Mouse (Mus musculus): Measurements from ENCODE around the gene Cd177. TPM values are rescaled to one million over a fixed set of nuclear protein-coding genes. Genes with fewer than 3 reads are reported as not detected.
"Not testable (repeated sequence)": the region's sequence is repeated elsewhere in the genome, so short reads cannot be mapped to it uniquely, and the experiment has no call there.

Gene Cd177
- polyA plus RNA-seq, 1 experiment from 2014 or later, result 1.5 TPM

DNA sequence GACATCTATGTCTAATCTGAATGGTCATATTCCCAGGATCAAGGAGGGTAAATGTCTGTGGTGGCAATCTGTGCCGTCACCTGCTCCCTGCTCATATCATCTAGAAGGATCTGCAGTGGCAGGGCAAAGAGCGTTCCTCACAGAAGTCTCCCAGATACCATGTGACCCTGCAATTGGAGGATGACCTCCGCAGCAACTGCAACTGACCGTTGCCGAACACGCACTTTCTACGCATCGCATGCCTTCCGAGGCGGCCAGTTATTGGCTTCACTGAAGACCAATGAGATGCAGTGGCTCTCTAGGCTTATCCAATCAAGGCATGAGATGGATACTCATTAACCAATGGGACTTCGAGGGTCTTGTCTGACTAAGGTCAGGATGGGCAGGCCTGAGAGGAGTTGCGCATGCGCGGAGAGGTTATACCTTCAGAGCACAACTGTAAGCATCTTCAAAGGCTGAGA lies 51.2 kb downstream of the Cd177 start, which contains the start of gene BC049730:
Gene BC049730, plus strand, starts transcription at position 411 of the 461 bp plus-strand sequence.
- H3K36me3 ChIP-seq (ENCODE audit: control insufficient read depth, insufficient read depth, low read length), result no peaks in the 10 kb centered on the region
- no peak within 1 kb of the TSS for H3K4me3 ChIP-seq (ENCODE audit: low read length)
- WGBS, result 91% methylated on average over 14 of the region's 14 CpGs
- ATAC-seq (ENCODE audit: low read depth), result no peak
- H3K4me2 ChIP-seq (ENCODE audit: low read depth, low read length), result no peak within 1 kb of the TSS
- no peaks in the 10 kb centered on the region for H3K9me3 ChIP-seq (ENCODE audit: control insufficient read depth, low read length)
- no peaks in the 10 kb centered on the region for H3K4me1 ChIP-seq (replicated peaks; ENCODE audit: control insufficient read depth, insufficient read depth, low read length)
- H3K9ac ChIP-seq (ENCODE audit: low read length), result no peak within 1 kb of the TSS
- H3K27me3 ChIP-seq (ENCODE audit: control insufficient read depth, insufficient read depth, low read depth, low read length), result no peaks in the 10 kb centered on the region
- no peak within 1 kb of the TSS for H3K27ac ChIP-seq (ENCODE audit: low read length)

- not testable (repeated sequence) for H3K4me2 ChIP-seq (ENCODE audit: low read depth, low read length); H3K4me3 ChIP-seq (ENCODE audit: low read length); H3K36me3 ChIP-seq (ENCODE audit: control insufficient read depth, insufficient read depth, low read length); H3K27ac ChIP-seq (ENCODE audit: low read length); H3K9me3 ChIP-seq (ENCODE audit: control insufficient read depth, low read length); H3K4me1 ChIP-seq (replicated peaks; ENCODE audit: control insufficient read depth, insufficient read depth, low read length); H3K27me3 ChIP-seq (ENCODE audit: control insufficient read depth, insufficient read depth, low read depth, low read length); H3K9ac ChIP-seq (ENCODE audit: low read length); ATAC-seq (ENCODE audit: low read depth)
- WGBS, result 68% methylated on average over 9 of the region's 9 CpGs
Observed at GRCm38 (mm10) chr7:24702841-24703240, 57.3 kb downstream of the Cd177 start.

DNA sequence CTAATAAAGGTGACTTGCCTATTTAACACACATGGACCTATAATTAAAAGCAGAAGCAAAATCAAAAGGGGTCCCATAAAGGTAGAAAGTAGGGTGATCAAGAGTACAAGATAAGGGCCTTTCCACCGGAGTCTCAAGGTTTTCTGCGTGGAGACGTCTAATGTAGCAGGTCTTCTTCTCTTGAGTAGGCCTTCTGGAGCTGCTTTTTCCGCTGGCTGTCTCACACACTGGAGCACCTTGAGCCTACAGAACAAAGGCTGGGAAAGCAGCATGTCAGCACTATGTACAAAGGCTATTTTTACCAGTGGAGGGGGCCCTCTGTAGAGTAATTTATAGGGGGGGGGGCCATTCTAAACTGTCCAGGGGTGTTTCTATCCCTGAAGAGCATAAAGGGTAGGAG lies 62.2 kb downstream of the Cd177 start:
- H3K9me3 ChIP-seq (ENCODE audit: control insufficient read depth, low read length); H3K4me1 ChIP-seq (replicated peaks; ENCODE audit: control insufficient read depth, insufficient read depth, low read length); H3K36me3 ChIP-seq (ENCODE audit: control insufficient read depth, insufficient read depth, low read length); ATAC-seq (ENCODE audit: low read depth); H3K4me2 ChIP-seq (ENCODE audit: low read depth, low read length); H3K4me3 ChIP-seq (ENCODE audit: low read length); H3K9ac ChIP-seq (ENCODE audit: low read length); H3K27ac ChIP-seq (ENCODE audit: low read length); H3K27me3 ChIP-seq (ENCODE audit: control insufficient read depth, insufficient read depth, low read depth, low read length): not testable (repeated sequence)
- WGBS, result 79% methylated on average over 4 of the region's 4 CpGs

Other genes starting within 250 kb of the Cd177 start
- 0.33 and 0.43 TPM in 2 replicates for gene AC161166.1, start 247.9 kb downstream of the Cd177 start, polyA plus RNA-seq (2015; fragmentation: Nextera tagmentation; extraction: Ambion mirVana)
- 5.6 and 6.5 TPM in 2 replicates for gene Irgq, start 229.6 kb downstream of the Cd177 start, polyA plus RNA-seq (2015; fragmentation: Nextera tagmentation; extraction: Ambion mirVana)
- gene Pinlyp, start 214.2 kb downstream of the Cd177 start, polyA plus RNA-seq (2015; fragmentation: Nextera tagmentation; extraction: Ambion mirVana), result 0.25 and 0.52 TPM in 2 replicates
- gene Xrcc1, start 214.0 kb downstream of the Cd177 start, polyA plus RNA-seq (2015; fragmentation: Nextera tagmentation; extraction: Ambion mirVana), result 112 TPM in 2 replicates
- gene Ethe1, start 172.8 kb downstream of the Cd177 start, polyA plus RNA-seq (2015; fragmentation: Nextera tagmentation; extraction: Ambion mirVana), result 21.9 and 22.4 TPM in 2 replicates
- 2.2 and 2.3 TPM in 2 replicates for gene Zfp575, start 172.7 kb downstream of the Cd177 start, polyA plus RNA-seq (2015; fragmentation: Nextera tagmentation; extraction: Ambion mirVana)
- gene Phldb3, start 149.5 kb downstream of the Cd177 start, polyA plus RNA-seq (2015; fragmentation: Nextera tagmentation; extraction: Ambion mirVana), result 0.15 and 0.21 TPM in 2 replicates
- 0.26 and 0.92 TPM in 2 replicates for gene Lypd3, start 123.8 kb downstream of the Cd177 start, polyA plus RNA-seq (2015; fragmentation: Nextera tagmentation; extraction: Ambion mirVana)
- gene Tex101, start 83.6 kb downstream of the Cd177 start, polyA plus RNA-seq (2015; fragmentation: Nextera tagmentation; extraction: Ambion mirVana), result not detected in 2 replicates
- gene BC049730, start 51.1 kb downstream of the Cd177 start, polyA plus RNA-seq (2015; fragmentation: Nextera tagmentation; extraction: Ambion mirVana), result not detected in 2 replicates
- not detected in 2 replicates for gene Gm4763, start 33.4 kb downstream of the Cd177 start, polyA plus RNA-seq (2015; fragmentation: Nextera tagmentation; extraction: Ambion mirVana)
- gene Ceacam10, start 16.9 kb upstream of the Cd177 start, polyA plus RNA-seq (2015; fragmentation: Nextera tagmentation; extraction: Ambion mirVana), result not detected in 2 replicates
- gene Gm9844, start 101.9 kb upstream of the Cd177 start, polyA plus RNA-seq (2015; fragmentation: Nextera tagmentation; extraction: Ambion mirVana), result 19.5 and 20.6 TPM in 2 replicates
- gene Lypd4, start 109.6 kb upstream of the Cd177 start, polyA plus RNA-seq (2015; fragmentation: Nextera tagmentation; extraction: Ambion mirVana), result not detected in 2 replicates
- not detected in 2 replicates for gene Dmrtc2, start 109.7 kb upstream of the Cd177 start, polyA plus RNA-seq (2015; fragmentation: Nextera tagmentation; extraction: Ambion mirVana)
- gene Rps19, start 124.1 kb upstream of the Cd177 start, polyA plus RNA-seq (2015; fragmentation: Nextera tagmentation; extraction: Ambion mirVana), result 2,580 and 2,777 TPM in 2 replicates
- 0.62 and 0.78 TPM in 2 replicates for gene Cd79a, start 137.1 kb upstream of the Cd177 start, polyA plus RNA-seq (2015; fragmentation: Nextera tagmentation; extraction: Ambion mirVana)
- gene Arhgef1, start 142.6 kb upstream of the Cd177 start, polyA plus RNA-seq (2015; fragmentation: Nextera tagmentation; extraction: Ambion mirVana), result 119 and 126 TPM in 2 replicates
- gene Gm4881, start 184.2 kb upstream of the Cd177 start, polyA plus RNA-seq (2015; fragmentation: Nextera tagmentation; extraction: Ambion mirVana), result not detected in 2 replicates
- 180 and 202 TPM in 2 replicates for gene Rabac1, start 212.4 kb upstream of the Cd177 start, polyA plus RNA-seq (2015; fragmentation: Nextera tagmentation; extraction: Ambion mirVana)
- gene Atp1a3, start 245.6 kb upstream of the Cd177 start, polyA plus RNA-seq (2015; fragmentation: Nextera tagmentation; extraction: Ambion mirVana), result 1.0 and 2.1 TPM in 2 replicates

Measured in lung, embryonic 16.5 days (tissue).